Mouse (Mus musculus) CD4-positive, CD25-positive, alpha-beta regulatory T cell, adult 4 months (primary cell): ENCODE results near the gene Pced1b. TPM values are rescaled to one million over a fixed set of nuclear protein-coding genes. Genes with fewer than 3 reads are reported as not detected.
"Not testable (repeated sequence)": the region's sequence is repeated elsewhere in the genome, so short reads cannot be mapped to it uniquely, and the experiment has no call there.

Source experiments
- ATAC-seq: one replicate; pipeline ENCODE4 v1.8.0; 2017
- polyA plus RNA-seq, 2 experiments: library from polyadenylated mRNA; unstranded; fragments of 100-300 nt; shearing (Covaris generic); gene quantifications; one replicate each; pipeline ENCODE4 v1.2.1; 2017

Gene Pced1b
- polyA plus RNA-seq, 2 experiments from 2014 or later: 58.0 to 62.0 TPM

DNA sequence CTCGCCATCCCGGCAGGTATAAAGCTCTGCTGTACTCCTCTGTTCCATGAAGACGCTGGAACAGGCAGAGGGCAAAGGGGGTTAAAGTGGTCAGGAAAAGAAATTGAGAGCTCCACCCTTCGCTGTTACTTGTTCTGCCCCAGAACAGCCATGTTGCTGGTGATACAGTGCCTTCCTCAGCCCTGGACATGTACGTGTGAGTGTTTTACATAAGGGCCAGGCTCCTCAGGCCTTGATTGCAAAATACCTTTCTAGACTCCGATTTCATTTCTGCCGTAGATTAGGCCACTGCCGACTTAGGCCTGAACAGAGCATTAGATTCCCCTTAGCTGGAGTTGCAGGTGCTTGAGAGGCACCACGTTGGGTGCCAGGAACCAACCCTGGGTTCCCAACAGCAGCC is 97.0 kb downstream of the Pced1b start:
- no peak for ATAC-seq

DNA sequence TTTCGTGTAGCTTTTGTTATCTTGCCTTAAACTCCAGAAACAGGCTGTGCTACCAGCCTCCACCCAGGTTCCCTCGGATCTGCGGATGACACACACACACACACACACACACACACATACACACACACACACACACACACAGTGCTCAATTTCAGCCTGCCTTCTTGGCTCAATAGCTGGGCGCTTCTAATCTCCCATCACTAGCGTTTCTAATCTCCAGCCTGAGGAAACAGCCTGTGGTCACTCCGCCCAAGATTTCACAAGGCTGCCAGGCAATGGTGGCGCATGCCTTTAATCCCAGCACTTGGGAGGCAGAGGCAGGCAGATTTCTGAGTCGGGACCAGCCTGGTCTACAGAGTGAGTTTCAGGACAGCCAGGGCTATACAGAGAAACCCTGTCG is 98.2 kb downstream of the Pced1b start:
- no peak for ATAC-seq

DNA sequence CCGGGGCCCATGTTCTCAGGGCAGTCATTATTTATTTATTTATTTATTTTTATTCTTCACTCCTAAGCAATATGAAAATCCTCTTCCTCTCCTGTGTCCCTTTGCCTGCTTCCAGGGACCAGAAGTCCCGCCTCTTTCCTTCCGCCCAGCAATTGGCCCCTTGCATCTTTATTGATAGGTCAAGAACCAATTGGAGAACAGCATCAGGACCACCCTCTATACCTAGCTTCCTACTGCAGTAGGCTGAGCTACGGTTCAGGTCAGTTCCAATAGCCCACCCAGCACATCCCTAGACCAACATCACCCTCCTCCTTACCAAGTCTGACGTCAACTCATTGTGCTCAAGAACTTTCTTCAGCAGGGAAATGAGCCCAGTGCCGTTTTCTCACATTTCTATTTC is 99.0 kb downstream of the Pced1b start:
- no peak for ATAC-seq

DNA sequence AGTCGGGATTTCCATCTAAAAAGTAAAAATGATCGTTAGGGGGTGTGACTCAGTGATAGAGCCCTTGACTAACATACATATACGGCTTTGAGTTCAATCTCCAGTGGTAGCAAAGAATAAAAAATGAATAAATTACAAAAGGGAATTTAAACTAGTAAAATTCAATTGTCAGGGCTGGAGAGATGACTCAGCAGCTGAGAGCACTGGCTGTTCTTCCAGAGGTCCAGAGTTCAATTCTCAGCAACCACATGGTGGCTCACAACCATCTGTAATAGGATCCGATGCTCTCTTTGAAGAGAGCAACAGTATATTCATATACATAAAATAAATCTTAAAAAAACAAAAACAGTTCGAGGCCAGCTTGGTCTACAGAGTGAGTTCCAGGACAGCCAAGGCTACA is 99.5 kb downstream of the Pced1b start:
- ATAC-seq: no peak

DNA sequence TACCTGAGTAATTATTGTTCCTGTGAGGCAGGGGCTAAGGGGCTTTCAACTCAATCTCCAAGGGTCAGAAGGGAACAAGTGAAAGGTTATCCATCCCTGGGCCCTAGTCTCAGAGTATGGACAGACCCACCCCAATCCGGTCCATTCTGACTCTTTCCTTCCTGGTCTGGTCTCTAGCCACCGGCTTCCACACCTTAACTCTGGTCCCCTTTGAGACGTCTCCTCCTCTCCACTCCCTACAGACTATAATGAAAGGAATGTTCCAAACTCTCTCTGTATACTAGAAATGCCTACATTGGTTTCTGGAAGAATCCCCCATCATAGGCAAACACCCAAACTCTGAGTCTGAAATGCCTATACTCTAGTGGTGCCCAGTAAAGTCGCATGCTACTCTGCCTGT is 100.0 kb downstream of the Pced1b start:
- no peak for ATAC-seq

DNA sequence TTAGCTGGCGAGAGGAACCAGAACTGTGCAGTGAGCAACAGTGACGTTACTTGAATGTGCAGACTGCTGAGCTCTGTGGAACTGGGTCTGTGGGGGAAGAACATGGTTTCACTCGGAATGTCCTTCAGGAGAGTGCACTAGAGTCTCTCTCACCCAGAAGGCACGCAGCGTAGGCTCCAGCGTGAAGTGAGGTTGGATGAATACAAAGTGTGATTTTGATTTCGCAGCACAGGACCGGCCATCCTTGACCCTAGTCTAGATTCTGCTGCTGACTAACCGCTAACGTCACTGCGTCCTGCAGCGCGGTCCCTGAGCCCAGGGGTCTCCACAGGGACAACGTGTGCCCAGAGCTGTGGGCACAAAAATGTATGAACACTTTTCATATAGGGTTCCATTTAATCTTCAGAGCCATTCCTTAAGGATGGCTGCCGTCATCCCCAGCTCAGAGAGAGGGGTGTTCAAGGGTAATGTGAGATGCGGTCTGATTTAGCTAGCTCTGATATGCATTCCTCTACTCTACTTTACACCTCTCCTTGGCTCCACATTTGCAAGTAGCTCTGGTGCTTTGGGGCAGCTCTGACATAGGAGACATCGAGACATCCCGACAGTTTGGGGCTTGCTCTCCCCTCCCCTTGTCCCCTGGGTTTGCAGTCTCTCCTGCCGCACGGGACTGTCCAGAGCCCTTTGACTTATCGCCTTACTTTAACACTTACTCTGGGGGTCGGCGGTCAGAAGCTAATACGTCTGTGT is 101.8 kb downstream of the Pced1b start:
- ATAC-seq: no peak

DNA sequence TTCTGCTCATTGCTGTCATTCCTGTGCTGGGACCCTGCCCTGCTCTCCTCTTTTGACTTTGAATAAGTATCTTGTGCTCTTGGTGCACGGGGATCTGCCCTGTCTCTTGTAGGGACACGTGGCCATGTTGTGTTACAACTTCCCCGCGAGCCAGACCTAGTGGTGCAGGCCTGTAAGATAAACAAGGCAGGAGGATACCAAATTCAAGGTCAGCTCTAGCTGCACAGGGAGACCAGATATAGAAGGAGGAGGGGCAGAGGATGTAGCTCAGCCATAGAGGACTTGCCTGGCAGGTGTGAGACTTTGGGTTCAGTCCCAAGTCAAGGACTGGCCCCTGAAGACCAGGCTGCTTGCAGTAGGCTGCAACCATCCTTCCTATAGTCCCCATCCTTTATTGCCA is 103.6 kb downstream of the Pced1b start:
- ATAC-seq: peak; percentile 31

DNA sequence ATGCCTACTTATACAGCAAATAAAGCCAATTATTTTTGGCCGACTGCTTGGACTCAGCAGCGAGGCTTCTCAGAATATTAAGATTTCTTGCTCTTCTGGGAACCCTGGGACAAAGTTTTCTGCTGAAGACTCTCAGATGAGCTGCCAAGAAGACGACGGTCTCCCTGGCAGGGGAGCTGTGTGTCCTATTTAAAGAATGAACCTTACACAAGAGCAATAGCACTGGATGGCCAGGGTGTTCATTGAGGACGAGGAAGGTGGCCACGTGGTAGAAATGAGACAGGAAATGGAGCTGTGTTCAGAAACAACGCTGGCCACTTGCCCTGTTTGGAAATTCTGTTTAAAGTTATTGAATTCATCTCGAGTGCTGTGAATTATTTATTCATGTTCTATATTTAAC is 104.1 kb downstream of the Pced1b start:
- ATAC-seq: no peak

DNA sequence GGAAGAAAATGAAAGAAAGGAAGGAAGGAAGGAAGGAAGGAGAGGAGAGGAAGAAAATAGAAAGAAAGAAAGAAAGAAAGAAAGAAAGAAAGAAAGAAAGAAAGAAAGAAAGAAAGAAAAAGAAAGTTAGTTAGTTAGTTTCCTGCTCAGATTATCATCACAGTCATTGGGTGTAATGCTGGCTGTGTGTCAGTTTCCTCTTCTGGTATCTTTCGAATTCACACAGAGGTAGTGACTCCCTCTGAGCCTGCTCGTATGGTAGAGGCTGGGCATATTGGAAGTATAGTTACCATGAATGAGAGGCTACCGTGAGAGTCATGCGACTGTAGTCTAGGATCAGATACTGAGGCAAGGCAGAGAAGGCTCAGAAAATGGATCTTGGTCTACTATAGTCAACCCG is 104.8 kb downstream of the Pced1b start:
- peak; percentile 62 for ATAC-seq

DNA sequence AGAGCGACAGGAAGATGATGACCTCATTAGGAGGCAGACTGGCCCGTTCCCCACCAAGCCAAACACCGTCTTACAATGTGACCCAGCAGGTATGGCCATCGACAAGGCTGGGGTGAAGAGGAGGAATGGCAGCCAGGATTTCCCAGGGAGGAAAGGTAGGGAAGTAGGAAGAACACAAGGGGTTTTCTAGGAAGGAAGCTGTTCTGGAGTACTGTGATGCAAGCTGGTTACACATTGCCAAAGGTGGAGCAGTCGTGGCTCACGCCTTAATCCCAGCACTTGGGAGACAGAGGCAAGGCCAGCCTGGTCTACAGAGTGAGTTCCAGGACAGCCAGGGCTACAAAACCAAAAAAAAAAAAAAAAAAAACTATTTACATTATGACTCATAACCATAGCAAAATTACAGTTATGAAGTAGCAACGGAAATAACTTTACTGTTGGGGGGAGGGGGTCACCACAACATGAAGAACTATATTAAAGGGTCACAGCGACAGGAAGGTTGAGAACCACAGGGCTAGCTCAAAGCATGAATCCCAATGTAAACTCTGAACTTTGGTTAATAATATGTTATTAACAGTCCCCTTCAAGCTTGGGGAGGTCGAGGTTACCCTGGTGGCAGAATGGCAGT is 108.9 kb downstream of the Pced1b start:
- peak; percentile 85 for ATAC-seq

DNA sequence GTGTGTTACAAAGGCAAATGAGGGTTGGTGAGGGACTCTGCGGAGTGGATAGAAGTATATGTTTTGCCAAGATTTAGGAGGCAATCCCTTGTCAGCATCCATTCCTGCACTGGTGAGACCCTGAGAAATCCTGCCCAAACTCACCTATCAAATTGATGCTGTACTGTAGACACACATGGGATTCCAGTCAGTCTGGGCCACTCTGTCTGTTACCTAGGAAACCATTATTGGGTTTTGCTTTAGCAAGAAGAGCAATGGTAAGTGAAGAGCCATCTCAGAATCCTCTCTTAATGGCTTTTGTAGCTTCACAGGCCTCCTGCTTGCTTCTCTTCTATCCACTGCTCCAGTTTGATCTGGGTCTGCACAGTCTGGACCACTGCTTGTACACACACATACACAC is 110.1 kb downstream of the Pced1b start:
- ATAC-seq: no peak

DNA sequence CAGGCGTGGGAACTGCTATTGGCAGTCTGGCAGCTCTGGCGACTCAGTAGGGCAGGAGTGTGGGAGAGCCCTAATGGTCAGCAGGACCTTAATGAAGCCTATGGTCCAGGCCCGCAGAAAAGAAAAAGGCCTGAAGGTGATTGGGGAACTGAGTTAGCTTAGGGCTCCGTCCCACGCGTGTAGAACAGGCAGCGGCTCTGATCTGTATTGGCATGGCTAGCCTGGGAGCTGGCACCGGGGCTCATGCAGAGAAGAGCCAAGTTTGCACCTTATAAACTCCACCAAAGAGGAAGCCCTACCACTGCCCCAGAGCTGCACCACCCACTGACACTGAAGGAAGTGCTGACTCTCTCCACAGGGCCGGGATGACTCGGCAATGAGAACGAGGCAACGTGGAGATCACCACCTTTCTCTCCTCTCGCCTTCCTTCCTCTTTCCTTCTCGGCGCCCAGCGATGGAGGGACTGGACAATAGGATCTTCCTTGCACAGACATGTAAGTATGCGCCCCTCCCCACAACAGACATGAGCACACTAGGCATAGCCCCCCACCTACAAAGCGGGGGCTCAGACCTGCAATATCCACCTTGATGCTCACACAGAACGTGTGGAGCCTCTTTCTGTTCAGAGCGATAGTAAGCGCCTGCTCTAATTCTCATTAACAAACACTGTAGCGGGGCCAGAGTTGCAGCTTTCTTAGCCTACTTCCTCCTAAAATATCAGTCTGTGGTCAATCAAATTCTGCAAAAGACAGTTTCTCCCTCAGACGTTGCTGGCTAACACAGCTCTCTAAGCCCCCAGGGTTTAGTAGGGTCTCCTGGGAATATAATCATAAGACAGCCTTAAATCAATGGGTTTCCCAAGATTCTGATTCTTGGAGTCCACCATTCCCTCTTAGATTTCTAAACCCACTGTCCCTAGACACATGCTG is 114.2 kb downstream of the Pced1b start:
- ATAC-seq: peak; percentile 77

DNA sequence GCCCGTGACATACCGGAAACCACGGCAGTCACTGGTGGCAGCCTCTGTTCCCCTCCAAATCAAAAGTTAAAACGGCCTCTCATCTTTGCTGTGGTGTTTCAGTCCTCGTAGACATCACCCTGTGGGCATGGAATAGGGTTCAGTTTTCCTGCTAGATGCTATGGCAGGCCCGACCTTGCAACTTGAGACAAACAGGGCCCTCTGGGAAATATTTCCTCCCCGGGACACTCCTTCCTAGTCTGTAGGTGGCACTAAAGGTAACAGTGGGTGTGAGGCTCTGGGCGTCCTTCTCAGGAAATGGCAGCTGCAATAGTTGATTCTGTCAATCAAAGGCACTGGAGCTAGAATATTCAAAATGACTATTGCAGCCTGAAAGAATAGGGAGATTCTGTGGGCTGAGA is 114.9 kb downstream of the Pced1b start:
- ATAC-seq: peak; percentile 81

DNA sequence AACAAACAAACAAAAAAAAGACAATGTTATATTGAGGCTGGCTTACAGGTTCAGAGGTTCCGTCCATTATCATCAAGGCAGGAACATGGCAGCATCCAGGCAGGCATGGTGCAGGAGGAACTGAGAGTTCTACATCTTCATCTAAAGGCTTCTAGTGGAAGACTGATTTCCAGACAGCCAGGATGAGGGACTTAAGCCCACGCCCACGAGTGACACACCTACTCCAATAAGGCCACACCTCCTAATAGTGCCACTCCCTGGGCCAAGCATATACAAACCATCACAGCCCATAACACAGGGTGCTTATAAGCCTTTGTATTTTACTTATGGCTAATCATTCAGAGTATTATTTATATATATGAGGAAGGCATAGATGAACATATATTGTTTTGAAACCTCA is 117.4 kb downstream of the Pced1b start:
- not testable (repeated sequence) for ATAC-seq

DNA sequence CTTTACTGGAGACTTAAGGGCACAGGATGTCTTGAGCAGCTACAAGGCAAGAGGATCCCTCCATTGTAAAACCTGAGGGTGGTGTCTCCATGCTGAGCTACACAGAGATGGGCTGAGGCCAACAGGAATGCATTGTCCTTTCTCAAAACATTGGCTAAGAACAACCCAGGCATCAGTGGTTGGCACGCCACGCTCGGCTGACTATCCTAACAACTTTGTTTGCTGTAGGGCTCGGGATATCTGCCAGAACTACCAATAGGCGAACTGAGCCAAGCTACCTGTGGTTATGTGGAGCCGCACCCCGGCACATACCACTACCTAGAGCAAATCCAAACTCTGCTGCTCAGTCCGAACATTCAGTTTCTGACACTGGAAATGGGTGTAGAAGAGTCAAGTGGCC is 118.1 kb downstream of the Pced1b start:
- ATAC-seq: no peak

DNA sequence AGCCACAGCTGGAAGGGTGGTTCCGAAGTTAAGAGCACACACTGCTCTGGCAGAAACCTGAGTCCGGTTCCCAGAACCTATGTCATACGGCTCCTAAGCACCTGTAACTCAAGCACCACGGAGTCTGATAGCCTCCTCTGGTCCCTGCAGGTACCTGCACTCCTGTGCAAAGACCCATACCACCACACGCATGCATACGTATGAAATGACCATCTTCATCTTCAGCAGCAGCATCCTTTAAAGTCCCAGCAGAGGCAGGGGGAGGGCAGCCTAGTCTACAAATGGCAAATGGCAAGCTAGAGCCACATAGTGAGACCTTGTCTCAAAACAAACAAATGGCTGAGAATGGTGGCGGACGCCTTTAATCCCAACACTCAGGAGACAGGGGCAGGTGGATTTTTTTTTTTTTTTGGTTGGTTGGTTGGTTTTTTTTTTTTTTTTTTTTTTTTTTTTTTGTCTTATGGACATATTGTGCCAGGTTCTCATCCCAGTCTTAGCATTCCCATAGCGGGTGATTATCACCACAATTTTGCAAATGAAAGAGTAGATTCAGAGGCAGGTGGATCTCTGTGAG is 121.2 kb downstream of the Pced1b start:
- ATAC-seq: no peak

DNA sequence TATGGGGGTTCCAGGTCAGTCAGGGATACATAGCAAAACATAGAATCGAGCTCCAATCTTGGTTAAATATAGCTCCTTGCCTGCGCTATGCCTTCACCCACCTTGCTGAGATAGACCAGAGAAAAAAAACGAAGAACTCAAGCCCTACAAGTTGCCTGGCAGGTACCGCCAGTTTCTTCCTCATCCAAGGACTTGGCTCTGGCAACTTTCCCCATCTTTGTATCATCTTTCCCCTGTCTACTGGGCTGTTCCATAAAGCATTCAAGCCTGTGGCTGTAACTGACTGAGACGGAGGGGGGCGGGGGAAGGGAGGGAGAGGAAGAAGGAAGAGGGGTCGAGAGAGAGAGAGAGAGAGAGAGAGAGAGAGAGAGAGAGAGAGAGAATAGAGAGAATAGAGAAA is 121.7 kb downstream of the Pced1b start:
- no peak for ATAC-seq

DNA sequence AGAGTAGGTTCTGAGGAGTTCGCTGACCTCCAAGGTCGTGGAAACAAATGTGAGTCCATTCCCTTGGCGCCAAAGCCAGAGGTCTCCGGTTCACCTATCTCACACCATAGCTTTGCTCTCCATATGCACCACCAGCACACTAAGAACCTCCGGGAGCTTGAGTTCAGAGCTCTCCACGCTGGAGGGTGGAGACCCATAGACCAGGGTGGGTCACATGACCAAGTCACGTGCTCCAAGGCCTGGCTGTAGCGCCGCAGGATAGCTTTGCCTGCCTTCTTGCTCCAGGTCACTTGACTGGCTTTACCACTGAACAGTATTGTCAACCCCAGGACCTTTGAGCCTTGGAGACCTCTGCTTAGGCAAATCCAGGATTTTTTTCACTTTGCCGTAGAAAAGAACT is 122.2 kb downstream of the Pced1b start:
- ATAC-seq: no peak

DNA sequence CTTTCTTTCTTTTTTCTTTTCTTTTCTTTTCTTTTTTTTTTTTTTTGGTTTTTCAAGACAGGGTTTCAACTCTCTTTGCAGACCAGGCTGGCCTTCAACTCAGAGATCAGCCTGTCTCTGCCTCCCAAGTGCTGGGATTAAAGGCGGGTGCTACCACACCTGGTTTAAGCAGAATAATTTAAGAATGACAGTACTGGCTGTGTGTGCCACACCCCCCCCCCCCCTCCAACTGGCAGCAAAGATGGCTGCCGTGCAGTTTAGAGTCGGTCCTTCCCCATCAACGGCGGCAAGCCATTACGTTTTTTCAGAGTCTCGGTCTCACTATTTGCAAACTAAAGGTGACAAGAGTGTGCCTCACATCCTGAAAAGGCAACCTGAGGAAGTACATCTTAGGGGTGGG is 124.0 kb downstream of the Pced1b start:
- ATAC-seq: no peak

DNA sequence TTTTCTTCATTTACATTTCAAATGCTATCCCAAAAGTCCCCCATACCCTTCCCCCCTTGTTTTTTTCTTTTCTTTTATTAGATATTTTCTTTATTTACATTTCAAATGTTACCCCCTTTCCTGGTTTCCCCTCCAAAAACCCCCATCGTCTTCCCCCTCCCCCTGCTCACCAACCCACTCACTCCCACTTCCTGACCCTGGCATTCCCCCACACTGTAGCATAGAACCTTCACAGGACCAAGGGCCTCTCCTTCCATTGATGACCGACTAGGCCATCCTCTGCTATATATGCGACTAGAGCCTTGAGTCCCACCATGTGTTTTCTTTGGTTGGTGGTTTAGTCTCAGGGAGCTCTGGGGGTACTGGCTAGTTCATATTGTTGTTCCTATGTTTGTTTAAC is 125.1 kb downstream of the Pced1b start:
- ATAC-seq: not testable (repeated sequence)

DNA sequence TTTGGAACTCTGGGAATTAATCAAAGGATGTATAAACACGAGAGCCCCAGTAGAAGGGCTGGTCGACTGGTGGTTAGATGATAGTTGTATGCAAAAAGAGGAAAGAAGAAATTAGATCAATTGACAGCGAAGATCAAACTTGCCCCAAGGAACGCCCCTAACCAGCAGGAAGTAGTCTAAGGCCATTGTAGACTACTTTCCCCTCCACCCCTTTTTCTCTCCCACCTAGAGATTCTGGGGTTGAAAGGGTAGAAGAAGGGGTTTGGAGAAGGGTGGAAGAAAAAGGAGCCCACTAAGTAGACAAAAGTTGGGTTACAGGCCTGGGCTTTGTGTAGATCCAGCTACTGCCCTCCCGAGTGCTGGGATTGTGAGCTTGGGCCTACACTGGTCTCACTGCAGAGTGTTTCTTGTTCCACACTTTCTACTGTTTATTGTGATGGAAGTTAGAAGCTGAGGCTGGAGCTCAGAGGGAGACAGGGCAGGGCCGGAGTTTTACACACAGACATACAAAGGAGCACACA is 125.8 kb downstream of the Pced1b start:
- ATAC-seq: peak; percentile 53

DNA sequence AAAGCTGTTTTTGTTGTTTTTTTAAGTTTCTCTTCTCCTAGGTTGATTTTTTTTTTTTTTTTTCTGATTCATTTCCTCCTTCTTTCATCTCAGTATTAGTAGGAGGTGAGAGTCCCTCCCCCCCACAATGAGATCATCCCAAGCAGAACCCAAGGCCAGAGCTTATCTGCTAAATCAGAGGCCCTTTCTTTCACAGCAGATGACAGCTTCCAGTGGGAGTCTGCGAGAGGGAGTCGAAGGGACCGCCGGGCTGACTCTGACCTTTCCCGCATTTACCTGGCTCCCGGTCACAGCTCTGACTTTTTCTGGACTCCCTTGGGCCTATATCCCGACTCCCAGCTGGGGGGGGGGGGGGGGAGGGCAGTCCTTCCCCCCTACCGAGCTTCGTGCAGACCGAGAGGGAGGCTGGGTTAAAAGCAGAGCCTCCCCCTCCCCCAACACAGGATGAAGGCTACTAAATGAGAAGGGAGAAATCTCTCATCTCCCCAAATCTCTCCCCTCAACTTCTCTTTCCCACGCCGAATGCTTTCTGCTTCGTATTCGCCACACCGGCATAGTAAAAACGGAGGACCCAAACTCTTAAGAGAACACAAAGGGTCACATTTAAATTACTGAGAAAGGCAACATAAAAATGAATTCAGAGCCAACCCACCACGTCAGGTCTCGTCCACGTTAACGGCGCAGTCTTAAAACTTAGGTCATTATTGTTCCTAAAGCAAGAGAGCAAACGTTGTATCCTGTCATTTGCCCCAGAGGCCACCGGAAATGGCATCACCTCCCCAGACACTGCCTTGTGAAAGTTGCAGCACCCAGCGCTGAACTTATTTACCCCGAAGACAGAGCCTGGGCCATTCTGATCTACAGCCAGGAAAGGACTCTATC is 126.5 kb downstream of the Pced1b start:
- ATAC-seq: peak; percentile 71
